Mouse (Mus musculus): ENCODE results near the gene Nucb1. TPM values are rescaled to one million over a fixed set of nuclear protein-coding genes. Genes with fewer than 3 reads are reported as not detected.

The Nucb1 gene
- 18.8 TPM for polyA plus RNA-seq (2014; fragmentation: Illumina TruSeq; extraction: RNeasy Lipid Tissue Mini Kit (QIAGEN cat#74804); ENCODE audit: low read depth, low replicate concordance)

GRCm38 (mm10) chr7:45509912-45510787 lies at the start of gene Nucb1:
Nucb1 (minus strand) TSS chr7:45510406.

GRCm38 (mm10) chr7:45554744-45555143 lies 44.5 kb upstream of the Nucb1 start, which contains the start of gene Hsd17b14:
Hsd17b14 (plus strand) TSS chr7:45554893.

GRCm38 (mm10) chr7:45525809-45526473 lies 15.7 kb upstream of the Nucb1 start, which contains the start of the genes Ppp1r15a and Plekha4:
Ppp1r15a (minus strand) TSS chr7:45526268.
Plekha4 (plus strand) TSS chr7:45526330.

GRCm38 (mm10) chr7:45488293-45489204 lies 21.7 kb downstream of the Nucb1 start, which contains the start of gene Dhdh:
Dhdh (minus strand) TSS chr7:45488805.

GRCm38 (mm10) chr7:45486761-45487415 lies 23.3 kb downstream of the Nucb1 start, which contains the start of gene Gm45808:
Gm45808 (minus strand) TSS chr7:45486811.

GRCm38 (mm10) chr7:45481374-45481927 lies 28.8 kb downstream of the Nucb1 start, which contains the start of gene Tulp2:
Tulp2 (plus strand) TSS chr7:45481877.

GRCm38 (mm10) chr7:45466283-45467089 lies 43.7 kb downstream of the Nucb1 start, which contains the start of gene Bax:
Bax (minus strand) TSS chr7:45466898.

GRCm38 (mm10) chr7:45459564-45460140 lies 50.6 kb downstream of the Nucb1 start, which contains the start of gene Ftl1:
Ftl1 (minus strand) TSS chr7:45459884.

Other genes with a start within 250 kb of the Nucb1 start
- 50.8 TPM for gene Slc6a21, start 232.9 kb downstream of the Nucb1 start, polyA plus RNA-seq (2014; fragmentation: Illumina TruSeq; extraction: RNeasy Lipid Tissue Mini Kit (QIAGEN cat#74804); ENCODE audit: low read depth, low replicate concordance)
- gene Trpm4, start 176.6 kb downstream of the Nucb1 start, polyA plus RNA-seq (2014; fragmentation: Illumina TruSeq; extraction: RNeasy Lipid Tissue Mini Kit (QIAGEN cat#74804); ENCODE audit: low read depth, low replicate concordance) = 0.74 TPM
- gene Hrc, start 175.1 kb downstream of the Nucb1 start, polyA plus RNA-seq (2014; fragmentation: Illumina TruSeq; extraction: RNeasy Lipid Tissue Mini Kit (QIAGEN cat#74804); ENCODE audit: low read depth, low replicate concordance) = 0.08 TPM
- not detected for gene Ppfia3, start 143.4 kb downstream of the Nucb1 start, polyA plus RNA-seq (2014; fragmentation: Illumina TruSeq; extraction: RNeasy Lipid Tissue Mini Kit (QIAGEN cat#74804); ENCODE audit: low read depth, low replicate concordance)
- gene Lin7b, start 139.8 kb downstream of the Nucb1 start, polyA plus RNA-seq (2014; fragmentation: Illumina TruSeq; extraction: RNeasy Lipid Tissue Mini Kit (QIAGEN cat#74804); ENCODE audit: low read depth, low replicate concordance) = 0.39 TPM
- gene Snrnp70, start 114.7 kb downstream of the Nucb1 start, polyA plus RNA-seq (2014; fragmentation: Illumina TruSeq; extraction: RNeasy Lipid Tissue Mini Kit (QIAGEN cat#74804); ENCODE audit: low read depth, low replicate concordance) = 109 TPM
- gene Kcna7, start 104.8 kb downstream of the Nucb1 start, polyA plus RNA-seq (2014; fragmentation: Illumina TruSeq; extraction: RNeasy Lipid Tissue Mini Kit (QIAGEN cat#74804); ENCODE audit: low read depth, low replicate concordance) = not detected
- gene Ntf5, start 96.7 kb downstream of the Nucb1 start, polyA plus RNA-seq (2014; fragmentation: Illumina TruSeq; extraction: RNeasy Lipid Tissue Mini Kit (QIAGEN cat#74804); ENCODE audit: low read depth, low replicate concordance) = 0.43 TPM
- gene Lhb, start 89.6 kb downstream of the Nucb1 start, polyA plus RNA-seq (2014; fragmentation: Illumina TruSeq; extraction: RNeasy Lipid Tissue Mini Kit (QIAGEN cat#74804); ENCODE audit: low read depth, low replicate concordance) = 0.36 TPM
- 0.24 TPM for gene Gys1, start 75.6 kb downstream of the Nucb1 start, polyA plus RNA-seq (2014; fragmentation: Illumina TruSeq; extraction: RNeasy Lipid Tissue Mini Kit (QIAGEN cat#74804); ENCODE audit: low read depth, low replicate concordance)
- gene Ruvbl2, start 72.3 kb downstream of the Nucb1 start, polyA plus RNA-seq (2014; fragmentation: Illumina TruSeq; extraction: RNeasy Lipid Tissue Mini Kit (QIAGEN cat#74804); ENCODE audit: low read depth, low replicate concordance) = 7.8 TPM
- 0.38 TPM for gene Ftl1, start 50.5 kb downstream of the Nucb1 start, polyA plus RNA-seq (2014; fragmentation: Illumina TruSeq; extraction: RNeasy Lipid Tissue Mini Kit (QIAGEN cat#74804); ENCODE audit: low read depth, low replicate concordance)
- gene Bax, start 43.5 kb downstream of the Nucb1 start, polyA plus RNA-seq (2014; fragmentation: Illumina TruSeq; extraction: RNeasy Lipid Tissue Mini Kit (QIAGEN cat#74804); ENCODE audit: low read depth, low replicate concordance) = 0.29 TPM
- 121 TPM for gene Tulp2, start 28.5 kb downstream of the Nucb1 start, polyA plus RNA-seq (2014; fragmentation: Illumina TruSeq; extraction: RNeasy Lipid Tissue Mini Kit (QIAGEN cat#74804); ENCODE audit: low read depth, low replicate concordance)
- gene Gm45808, start 23.6 kb downstream of the Nucb1 start, polyA plus RNA-seq (2014; fragmentation: Illumina TruSeq; extraction: RNeasy Lipid Tissue Mini Kit (QIAGEN cat#74804); ENCODE audit: low read depth, low replicate concordance) = not detected
- gene Dhdh, start 21.6 kb downstream of the Nucb1 start, polyA plus RNA-seq (2014; fragmentation: Illumina TruSeq; extraction: RNeasy Lipid Tissue Mini Kit (QIAGEN cat#74804); ENCODE audit: low read depth, low replicate concordance) = 6.7 TPM
- 0.73 TPM for gene Ppp1r15a, start 15.9 kb upstream of the Nucb1 start, polyA plus RNA-seq (2014; fragmentation: Illumina TruSeq; extraction: RNeasy Lipid Tissue Mini Kit (QIAGEN cat#74804); ENCODE audit: low read depth, low replicate concordance)
- 2.1 TPM for gene Plekha4, start 15.9 kb upstream of the Nucb1 start, polyA plus RNA-seq (2014; fragmentation: Illumina TruSeq; extraction: RNeasy Lipid Tissue Mini Kit (QIAGEN cat#74804); ENCODE audit: low read depth, low replicate concordance)
- not detected for gene Hsd17b14, start 44.5 kb upstream of the Nucb1 start, polyA plus RNA-seq (2014; fragmentation: Illumina TruSeq; extraction: RNeasy Lipid Tissue Mini Kit (QIAGEN cat#74804); ENCODE audit: low read depth, low replicate concordance)
- gene Bcat2, start 59.7 kb upstream of the Nucb1 start, polyA plus RNA-seq (2014; fragmentation: Illumina TruSeq; extraction: RNeasy Lipid Tissue Mini Kit (QIAGEN cat#74804); ENCODE audit: low read depth, low replicate concordance) = 4.4 TPM
- not detected for gene Fgf21, start 105.1 kb upstream of the Nucb1 start, polyA plus RNA-seq (2014; fragmentation: Illumina TruSeq; extraction: RNeasy Lipid Tissue Mini Kit (QIAGEN cat#74804); ENCODE audit: low read depth, low replicate concordance)
- not detected for gene Fut1, start 106.9 kb upstream of the Nucb1 start, polyA plus RNA-seq (2014; fragmentation: Illumina TruSeq; extraction: RNeasy Lipid Tissue Mini Kit (QIAGEN cat#74804); ENCODE audit: low read depth, low replicate concordance)
- gene Izumo1, start 111.4 kb upstream of the Nucb1 start, polyA plus RNA-seq (2014; fragmentation: Illumina TruSeq; extraction: RNeasy Lipid Tissue Mini Kit (QIAGEN cat#74804); ENCODE audit: low read depth, low replicate concordance) = 55.9 TPM
- not detected for gene Rasip1, start 117.1 kb upstream of the Nucb1 start, polyA plus RNA-seq (2014; fragmentation: Illumina TruSeq; extraction: RNeasy Lipid Tissue Mini Kit (QIAGEN cat#74804); ENCODE audit: low read depth, low replicate concordance)
- gene Mamstr, start 129.6 kb upstream of the Nucb1 start, polyA plus RNA-seq (2014; fragmentation: Illumina TruSeq; extraction: RNeasy Lipid Tissue Mini Kit (QIAGEN cat#74804); ENCODE audit: low read depth, low replicate concordance) = 0.11 TPM
- 0.17 TPM for gene Fut2, start 156.0 kb upstream of the Nucb1 start, polyA plus RNA-seq (2014; fragmentation: Illumina TruSeq; extraction: RNeasy Lipid Tissue Mini Kit (QIAGEN cat#74804); ENCODE audit: low read depth, low replicate concordance)
- not detected for gene Ntn5, start 173.6 kb upstream of the Nucb1 start, polyA plus RNA-seq (2014; fragmentation: Illumina TruSeq; extraction: RNeasy Lipid Tissue Mini Kit (QIAGEN cat#74804); ENCODE audit: low read depth, low replicate concordance)
- gene Sec1, start 184.0 kb upstream of the Nucb1 start, polyA plus RNA-seq (2014; fragmentation: Illumina TruSeq; extraction: RNeasy Lipid Tissue Mini Kit (QIAGEN cat#74804); ENCODE audit: low read depth, low replicate concordance) = 1.2 TPM
- not detected for gene Car11, start 189.4 kb upstream of the Nucb1 start, polyA plus RNA-seq (2014; fragmentation: Illumina TruSeq; extraction: RNeasy Lipid Tissue Mini Kit (QIAGEN cat#74804); ENCODE audit: low read depth, low replicate concordance)
- 2.3 TPM for gene Dbp, start 194.7 kb upstream of the Nucb1 start, polyA plus RNA-seq (2014; fragmentation: Illumina TruSeq; extraction: RNeasy Lipid Tissue Mini Kit (QIAGEN cat#74804); ENCODE audit: low read depth, low replicate concordance)
- 0.69 TPM for gene Rpl18, start 205.1 kb upstream of the Nucb1 start, polyA plus RNA-seq (2014; fragmentation: Illumina TruSeq; extraction: RNeasy Lipid Tissue Mini Kit (QIAGEN cat#74804); ENCODE audit: low read depth, low replicate concordance)
- 0.57 TPM for gene Sphk2, start 207.6 kb upstream of the Nucb1 start, polyA plus RNA-seq (2014; fragmentation: Illumina TruSeq; extraction: RNeasy Lipid Tissue Mini Kit (QIAGEN cat#74804); ENCODE audit: low read depth, low replicate concordance)
- gene Fam83e, start 210.8 kb upstream of the Nucb1 start, polyA plus RNA-seq (2014; fragmentation: Illumina TruSeq; extraction: RNeasy Lipid Tissue Mini Kit (QIAGEN cat#74804); ENCODE audit: low read depth, low replicate concordance) = 23.8 TPM
- 0.35 TPM for gene Spaca4, start 215.4 kb upstream of the Nucb1 start, polyA plus RNA-seq (2014; fragmentation: Illumina TruSeq; extraction: RNeasy Lipid Tissue Mini Kit (QIAGEN cat#74804); ENCODE audit: low read depth, low replicate concordance)